Mouse (Mus musculus): ENCODE data around the gene Ralb. TPM values are rescaled to one million over a fixed set of nuclear protein-coding genes. Genes with fewer than 3 reads are reported as not detected.
A peak's percentile ranks its signal among the peaks of the same experiment; 100 is the strongest.

Gene Ralb
- 85.5 and 91.0 TPM in 2 replicates for polyA plus RNA-seq (2014; fragmentation: Nextera tagmentation; extraction: Ambion mirVana)

- under 1% methylated on average over 57 of the region's 57 CpGs for WGBS
- peak; percentile 95 for DNase-seq (ENCODE audit: low spot score)
- H3K9ac ChIP-seq (ENCODE audit: low read length), result peak within 1 kb of the TSS; percentile 80
- H3K27ac ChIP-seq (replicated peaks; ENCODE audit: low read depth, low read length), result no peak within 1 kb of the TSS; the same call in 1 of the 2 replicates
- peak within 1 kb of the TSS; percentile 81 for H3K4me2 ChIP-seq (ENCODE audit: low read depth, severe bottlenecking)
- H3K4me1 ChIP-seq (ENCODE audit: control insufficient read depth, insufficient read depth, low read length), result peaks cover 8% of the 10 kb centered on the region; the same call in 1 of the 2 replicates
- no peaks in the 10 kb centered on the region for H3K27me3 ChIP-seq (ENCODE audit: control insufficient read depth, insufficient read depth, low read length)
- H3K36me3 ChIP-seq (ENCODE audit: control insufficient read depth, insufficient read depth, low read length), result no peaks in the 10 kb centered on the region
- peak; percentile 98 for ATAC-seq (ENCODE audit: insufficient number of reproducible peaks, low FRiP score, low TSS enrichment, low read depth)
- no peaks in the 10 kb centered on the region for H3K9me3 ChIP-seq (ENCODE audit: control insufficient read depth, low read length)
- H3K4me3 ChIP-seq (ENCODE audit: low read depth, low read length), result peak within 1 kb of the TSS; percentile 70
These were observed at the start of gene Ralb for GRCm38 (mm10) chr1:119504260-119505062. Gene Ralb (minus strand): TSS chr1:119504794.

GRCm38 (mm10) chr1:119551651-119552050 lies 47.1 kb upstream of the Ralb start:
- H3K4me2 ChIP-seq (ENCODE audit: low read depth, severe bottlenecking), result no peak overlapping the region
- no peaks in the 10 kb centered on the region for H3K4me1 ChIP-seq (ENCODE audit: control insufficient read depth, insufficient read depth, low read length)
- DNase-seq (ENCODE audit: low spot score) (peak; percentile 10), ATAC-seq (ENCODE audit: insufficient number of reproducible peaks, low FRiP score, low TSS enrichment, low read depth) (no peak)
- H3K4me3 ChIP-seq (ENCODE audit: low read depth, low read length), result no peak overlapping the region
- H3K27ac ChIP-seq (replicated peaks; ENCODE audit: low read depth, low read length), result no peak overlapping the region
- 91% methylated on average over 1 of the region's 1 CpGs for WGBS
- H3K9ac ChIP-seq (ENCODE audit: low read length), result no peak overlapping the region
- H3K9me3 ChIP-seq (ENCODE audit: control insufficient read depth, low read length), result no peaks in the 10 kb centered on the region
- H3K36me3 ChIP-seq (ENCODE audit: control insufficient read depth, insufficient read depth, low read length), result no peaks in the 10 kb centered on the region; the same call in 1 of the 2 replicates
- no peaks in the 10 kb centered on the region for H3K27me3 ChIP-seq (ENCODE audit: control insufficient read depth, insufficient read depth, low read length)

GRCm38 (mm10) chr1:119550064-119550463 lies 45.5 kb upstream of the Ralb start:
- H3K4me1 ChIP-seq (ENCODE audit: control insufficient read depth, insufficient read depth, low read length), result no peaks in the 10 kb centered on the region
- ATAC-seq (ENCODE audit: insufficient number of reproducible peaks, low FRiP score, low TSS enrichment, low read depth) (no peak), DNase-seq (ENCODE audit: low spot score) (no peak)
- no peaks in the 10 kb centered on the region; the same call in 1 of the 2 replicates for H3K36me3 ChIP-seq (ENCODE audit: control insufficient read depth, insufficient read depth, low read length)
- H3K27me3 ChIP-seq (ENCODE audit: control insufficient read depth, insufficient read depth, low read length), result no peaks in the 10 kb centered on the region
- 92% methylated on average over 2 of the region's 2 CpGs for WGBS
- no peak overlapping the region for H3K4me3 ChIP-seq (ENCODE audit: low read depth, low read length)
- no peak overlapping the region for H3K4me2 ChIP-seq (ENCODE audit: low read depth, severe bottlenecking)
- no peak overlapping the region for H3K27ac ChIP-seq (replicated peaks; ENCODE audit: low read depth, low read length)
- no peaks in the 10 kb centered on the region for H3K9me3 ChIP-seq (ENCODE audit: control insufficient read depth, low read length)
- H3K9ac ChIP-seq (ENCODE audit: low read length), result no peak overlapping the region

- ATAC-seq (ENCODE audit: insufficient number of reproducible peaks, low FRiP score, low TSS enrichment, low read depth) (no peak), DNase-seq (ENCODE audit: low spot score) (no peak)
- H3K9ac ChIP-seq (ENCODE audit: low read length), result no peak overlapping the region
- no peaks in the 10 kb centered on the region; the same call in 1 of the 2 replicates for H3K36me3 ChIP-seq (ENCODE audit: control insufficient read depth, insufficient read depth, low read length)
- H3K27me3 ChIP-seq (ENCODE audit: control insufficient read depth, insufficient read depth, low read length), result no peaks in the 10 kb centered on the region
- no peak overlapping the region for H3K4me3 ChIP-seq (ENCODE audit: low read depth, low read length)
- no peak overlapping the region for H3K4me2 ChIP-seq (ENCODE audit: low read depth, severe bottlenecking)
- 88% methylated on average over 7 of the region's 7 CpGs for WGBS
- no peaks in the 10 kb centered on the region for H3K4me1 ChIP-seq (ENCODE audit: control insufficient read depth, insufficient read depth, low read length)
- no peaks in the 10 kb centered on the region for H3K9me3 ChIP-seq (ENCODE audit: control insufficient read depth, low read length)
- H3K27ac ChIP-seq (replicated peaks; ENCODE audit: low read depth, low read length), result no peak overlapping the region
These were observed 44.7 kb upstream of the Ralb start for GRCm38 (mm10) chr1:119549327-119549689.

GRCm38 (mm10) chr1:119548668-119549326 lies 44.2 kb upstream of the Ralb start:
- Histone ChIP-seq H3K4me3 (ENCODE audit: low read depth, low read length) (no peak overlapping the region), H3K9me3 (ENCODE audit: control insufficient read depth, low read length) (no peaks in the 10 kb centered on the region)

GRCm38 (mm10) chr1:119546490-119546889 lies 41.9 kb upstream of the Ralb start:
- no peaks in the 10 kb centered on the region; the same call in 1 of the 2 replicates for H3K36me3 ChIP-seq (ENCODE audit: control insufficient read depth, insufficient read depth, low read length)
- H3K4me1 ChIP-seq (ENCODE audit: control insufficient read depth, insufficient read depth, low read length), result no peaks in the 10 kb centered on the region
- 86% methylated on average over 3 of the region's 3 CpGs for WGBS
- no peak overlapping the region for H3K4me2 ChIP-seq (ENCODE audit: low read depth, severe bottlenecking)
- no peak for ATAC-seq (ENCODE audit: insufficient number of reproducible peaks, low FRiP score, low TSS enrichment, low read depth)
- no peak overlapping the region for H3K9ac ChIP-seq (ENCODE audit: low read length)
- H3K27ac ChIP-seq (replicated peaks; ENCODE audit: low read depth, low read length), result no peak overlapping the region
- peak; percentile 17 for DNase-seq (ENCODE audit: low spot score)
- no peak overlapping the region for H3K4me3 ChIP-seq (ENCODE audit: low read depth, low read length)
- H3K27me3 ChIP-seq (ENCODE audit: control insufficient read depth, insufficient read depth, low read length), result no peaks in the 10 kb centered on the region
- H3K9me3 ChIP-seq (ENCODE audit: control insufficient read depth, low read length), result no peaks in the 10 kb centered on the region

More at GRCm38 (mm10) chr1:119548668-119549326, 44.2 kb upstream of the Ralb start:
- WGBS, result 72% methylated on average over 7 of the region's 7 CpGs
- H3K27me3 ChIP-seq (ENCODE audit: control insufficient read depth, insufficient read depth, low read length), result no peaks in the 10 kb centered on the region
- no peak overlapping the region for H3K9ac ChIP-seq (ENCODE audit: low read length)
- no peak overlapping the region for H3K4me2 ChIP-seq (ENCODE audit: low read depth, severe bottlenecking)
- H3K4me1 ChIP-seq (ENCODE audit: control insufficient read depth, insufficient read depth, low read length), result no peaks in the 10 kb centered on the region
- DNase-seq (ENCODE audit: low spot score), result peak; percentile 78
- H3K36me3 ChIP-seq (ENCODE audit: control insufficient read depth, insufficient read depth, low read length), result no peaks in the 10 kb centered on the region; the same call in 1 of the 2 replicates
- no peak overlapping the region for H3K27ac ChIP-seq (replicated peaks; ENCODE audit: low read depth, low read length)
- 0 out of 2 replicates have a peak, but pooled peaks have one; percentile 39 for ATAC-seq (ENCODE audit: insufficient number of reproducible peaks, low FRiP score, low TSS enrichment, low read depth)

GRCm38 (mm10) chr1:119545671-119546070 lies 41.1 kb upstream of the Ralb start:
- ATAC-seq (ENCODE audit: insufficient number of reproducible peaks, low FRiP score, low TSS enrichment, low read depth), result no peak
- DNase-seq (ENCODE audit: low spot score), result peak; percentile 16
- no peaks in the 10 kb centered on the region for H3K27me3 ChIP-seq (ENCODE audit: control insufficient read depth, insufficient read depth, low read length)
- no peak overlapping the region for H3K4me3 ChIP-seq (ENCODE audit: low read depth, low read length)
- H3K9ac ChIP-seq (ENCODE audit: low read length), result no peak overlapping the region
- H3K9me3 ChIP-seq (ENCODE audit: control insufficient read depth, low read length), result no peaks in the 10 kb centered on the region
- H3K4me1 ChIP-seq (ENCODE audit: control insufficient read depth, insufficient read depth, low read length), result no peaks in the 10 kb centered on the region
- H3K27ac ChIP-seq (replicated peaks; ENCODE audit: low read depth, low read length), result no peak overlapping the region
- 88% methylated on average over 4 of the region's 4 CpGs for WGBS
- H3K4me2 ChIP-seq (ENCODE audit: low read depth, severe bottlenecking), result no peak overlapping the region
- no peaks in the 10 kb centered on the region; the same call in 1 of the 2 replicates for H3K36me3 ChIP-seq (ENCODE audit: control insufficient read depth, insufficient read depth, low read length)

GRCm38 (mm10) chr1:119545164-119545563 lies 40.6 kb upstream of the Ralb start:
- H3K9ac ChIP-seq (ENCODE audit: low read length), result no peak overlapping the region
- no peaks in the 10 kb centered on the region for H3K9me3 ChIP-seq (ENCODE audit: control insufficient read depth, low read length)
- no peaks in the 10 kb centered on the region for H3K27me3 ChIP-seq (ENCODE audit: control insufficient read depth, insufficient read depth, low read length)
- no peaks in the 10 kb centered on the region for H3K4me1 ChIP-seq (ENCODE audit: control insufficient read depth, insufficient read depth, low read length)
- no peaks in the 10 kb centered on the region; the same call in 1 of the 2 replicates for H3K36me3 ChIP-seq (ENCODE audit: control insufficient read depth, insufficient read depth, low read length)
- WGBS, result 81% methylated on average over 2 of the region's 2 CpGs
- peak; percentile 6 for DNase-seq (ENCODE audit: low spot score)
- H3K4me2 ChIP-seq (ENCODE audit: low read depth, severe bottlenecking), result no peak overlapping the region
- H3K4me3 ChIP-seq (ENCODE audit: low read depth, low read length), result no peak overlapping the region
- no peak for ATAC-seq (ENCODE audit: insufficient number of reproducible peaks, low FRiP score, low TSS enrichment, low read depth)
- no peak overlapping the region for H3K27ac ChIP-seq (replicated peaks; ENCODE audit: low read depth, low read length)

Measured in limb, embryonic 11.5 days (tissue).